Mouse (Mus musculus): Measurements from ENCODE around the gene Stom. TPM values are rescaled to one million over a fixed set of nuclear protein-coding genes. Genes with fewer than 3 reads are reported as not detected.

The Stom gene
- 1 to 10 TPM; 8.6 to 8.7 TPM for total RNA-seq (2021)

DNA sequence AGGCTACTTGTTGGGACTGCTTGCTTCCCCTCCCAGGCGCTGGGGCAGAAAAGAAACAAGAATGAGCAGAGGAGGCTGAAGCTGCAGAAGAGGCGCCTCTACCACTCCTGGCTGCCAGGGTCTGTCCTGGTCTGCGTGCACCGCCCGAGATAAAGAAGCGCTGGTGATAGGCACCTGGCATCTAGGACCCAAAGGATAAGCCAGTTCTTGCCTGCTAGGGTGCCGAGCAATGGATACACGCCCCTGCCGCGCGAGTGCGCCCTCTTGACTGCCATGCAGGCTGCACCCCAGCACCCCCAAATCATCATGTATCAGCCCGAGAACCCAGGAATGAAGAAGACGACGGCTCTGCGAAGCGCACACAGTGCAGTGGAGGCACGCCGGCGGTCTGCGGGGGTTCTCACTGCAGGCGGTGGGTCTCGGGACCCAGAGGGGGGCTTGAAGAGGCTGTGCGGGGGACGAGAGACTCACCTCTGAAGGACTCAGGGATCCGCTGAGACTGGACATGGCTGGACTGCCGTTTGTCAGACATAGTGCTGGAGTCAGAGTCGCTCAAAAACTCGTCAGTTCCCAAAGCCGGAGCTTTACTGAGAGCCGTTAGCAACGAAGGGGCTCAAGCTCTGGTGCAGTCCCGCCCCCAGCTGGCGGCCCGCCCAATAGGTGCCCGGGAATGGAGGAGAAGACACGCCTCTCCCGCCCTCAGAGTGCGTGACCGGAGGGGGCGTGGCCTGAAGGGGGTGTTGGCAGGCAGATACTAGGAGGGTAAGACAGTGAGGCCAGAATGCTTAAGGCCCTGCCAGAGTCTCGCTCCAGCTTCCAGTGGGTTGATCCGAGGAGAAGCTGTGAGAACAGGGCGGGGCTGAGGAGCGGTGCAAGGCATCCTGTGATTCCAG is at the start of gene Stom:
Gene Stom, minus strand, starts transcription at position 589 of the 893 bp plus-strand sequence.
- DNase-seq, result peak; percentile 96

DNA sequence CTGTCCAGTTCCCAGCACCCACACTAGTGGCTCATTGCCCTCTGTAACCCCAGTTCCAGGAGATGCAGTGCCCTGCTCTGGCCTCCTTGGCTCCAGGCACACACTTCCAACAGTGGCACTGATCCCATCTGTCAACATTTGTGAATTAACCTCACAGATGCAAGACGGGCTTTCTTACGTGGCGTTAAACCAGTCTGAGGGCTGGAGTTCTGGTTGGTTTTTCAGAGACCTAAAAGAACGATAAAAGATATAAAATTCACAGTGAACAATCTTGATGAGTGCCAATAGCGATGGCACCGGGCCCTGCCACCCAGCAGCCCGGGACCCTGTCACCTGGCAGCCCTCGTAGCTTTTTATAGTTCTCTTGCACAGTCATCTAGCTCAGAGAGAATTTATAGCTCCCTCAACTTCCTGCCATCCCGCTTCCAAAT is 48.7 kb upstream of the Stom start:
- DNase-seq, result no peak

DNA sequence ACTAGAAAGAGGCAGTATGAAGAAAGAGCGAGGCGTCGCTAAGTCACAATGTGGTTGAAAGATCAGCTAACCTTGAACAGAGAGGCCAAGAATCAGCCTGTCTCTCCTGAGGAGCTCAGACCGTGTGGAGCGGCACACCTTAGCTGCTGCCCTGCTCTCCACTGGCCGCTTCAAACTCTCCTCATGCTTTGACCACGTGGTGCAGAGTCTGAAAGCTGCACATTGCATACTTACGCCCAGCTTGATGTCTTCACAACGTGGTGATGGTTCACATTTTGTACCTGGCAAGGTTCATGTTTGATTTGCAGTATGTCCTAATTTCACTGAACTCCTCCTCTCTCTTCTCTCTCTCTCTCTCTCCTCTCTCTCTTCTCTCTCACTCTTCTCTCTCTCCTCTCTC is 42.5 kb upstream of the Stom start:
- DNase-seq, result no peak

DNA sequence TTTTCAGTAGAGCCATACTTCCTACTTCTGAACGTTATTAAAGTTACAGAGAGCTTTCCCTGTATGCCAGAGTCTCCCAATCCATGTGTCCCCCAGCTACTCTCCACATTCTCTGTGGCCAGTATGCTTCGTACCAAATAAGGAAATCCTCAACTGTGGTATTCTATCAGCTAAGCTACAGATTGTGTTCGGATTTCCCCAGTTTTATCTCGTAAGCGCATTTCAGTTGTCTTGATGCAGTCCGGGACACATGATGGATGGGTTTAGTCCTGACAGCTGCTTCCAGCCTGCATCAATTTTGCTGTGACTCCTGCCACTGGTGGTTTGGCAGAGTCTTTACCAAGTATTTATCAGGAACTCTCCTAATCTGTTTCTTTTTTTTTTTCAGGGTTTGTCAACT is 40.8 kb upstream of the Stom start:
- no peak for DNase-seq

DNA sequence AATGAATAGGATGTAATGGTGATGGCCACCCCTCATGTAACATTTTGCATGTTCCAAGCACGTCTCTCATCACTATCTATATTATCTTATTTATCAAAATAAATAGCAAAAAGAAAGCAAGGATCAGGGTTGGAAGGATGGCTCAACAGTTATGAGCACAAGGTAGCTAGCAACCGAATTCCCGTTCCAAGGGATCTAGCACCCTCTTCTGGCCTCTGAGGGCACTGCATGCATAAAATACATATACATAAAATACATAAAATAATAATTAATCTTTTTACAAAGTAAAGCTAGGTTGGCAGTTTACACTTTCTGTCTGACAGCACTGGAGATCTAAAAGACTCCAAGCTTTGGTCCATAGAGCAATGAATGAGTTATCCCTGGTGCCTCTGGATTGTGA is 36.2 kb upstream of the Stom start:
- no peak for DNase-seq

DNA sequence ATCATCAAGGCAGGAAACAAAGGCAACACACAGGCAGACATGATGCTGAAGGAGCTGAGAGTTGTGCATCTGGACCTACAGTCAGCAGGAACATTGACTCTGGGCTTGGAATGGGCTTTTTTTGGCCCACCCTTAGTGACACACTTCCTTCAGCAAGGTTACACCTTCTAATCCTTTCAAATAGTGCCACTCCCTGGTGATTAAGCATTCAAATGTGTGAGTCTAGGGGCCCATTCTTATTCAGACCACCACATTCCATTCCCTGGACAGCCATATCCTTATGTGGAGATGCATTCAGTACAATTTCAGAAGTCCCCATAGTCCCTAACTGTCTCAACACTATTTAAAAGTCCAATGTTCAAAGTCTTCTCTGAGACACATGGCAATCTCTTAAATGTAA is 33.9 kb upstream of the Stom start:
- no peak for DNase-seq

DNA sequence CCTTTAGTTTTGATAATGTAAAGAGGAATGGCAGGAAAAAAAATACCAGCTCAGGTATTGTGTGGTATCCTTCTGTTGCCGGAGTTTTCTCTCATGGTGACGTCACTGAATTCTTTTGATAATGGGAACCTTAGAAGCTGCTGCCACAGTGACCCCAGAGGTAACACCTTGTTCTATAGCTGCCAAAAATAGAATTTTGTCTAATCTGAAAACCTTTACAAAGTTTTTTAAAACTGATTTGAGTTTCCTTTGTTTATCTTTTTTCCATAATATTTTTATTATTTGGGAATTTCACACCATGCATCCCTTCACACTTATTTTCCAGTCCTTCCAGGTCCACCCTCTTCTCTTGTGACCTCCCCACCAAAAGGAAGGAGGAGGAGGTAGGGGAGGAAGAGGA is 30.9 kb upstream of the Stom start, which contains the start of gene 4930568D16Rik:
Gene 4930568D16Rik, minus strand, starts transcription at position 101 of the 400 bp plus-strand sequence.
- DNase-seq, result no peak

DNA sequence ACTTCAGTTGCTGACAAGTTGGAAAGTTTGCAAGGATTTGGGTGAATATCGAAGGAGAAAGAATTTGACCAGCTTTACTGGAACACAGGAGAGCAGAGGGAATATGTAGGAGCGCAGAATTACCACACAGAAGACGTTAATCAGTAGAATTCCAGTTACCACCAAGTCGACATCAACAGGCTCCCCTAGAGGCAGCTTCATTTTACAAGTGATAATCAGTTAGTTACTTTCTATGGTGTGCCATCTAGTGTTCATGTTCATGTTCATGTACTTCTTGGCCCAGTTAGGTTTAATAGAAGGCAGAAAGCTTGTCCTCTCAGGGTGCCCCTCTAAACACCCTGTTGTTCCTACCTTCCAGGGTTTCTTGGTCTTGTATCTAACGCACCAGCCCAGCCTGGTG is 12.4 kb upstream of the Stom start:
- DNase-seq, result no peak

DNA sequence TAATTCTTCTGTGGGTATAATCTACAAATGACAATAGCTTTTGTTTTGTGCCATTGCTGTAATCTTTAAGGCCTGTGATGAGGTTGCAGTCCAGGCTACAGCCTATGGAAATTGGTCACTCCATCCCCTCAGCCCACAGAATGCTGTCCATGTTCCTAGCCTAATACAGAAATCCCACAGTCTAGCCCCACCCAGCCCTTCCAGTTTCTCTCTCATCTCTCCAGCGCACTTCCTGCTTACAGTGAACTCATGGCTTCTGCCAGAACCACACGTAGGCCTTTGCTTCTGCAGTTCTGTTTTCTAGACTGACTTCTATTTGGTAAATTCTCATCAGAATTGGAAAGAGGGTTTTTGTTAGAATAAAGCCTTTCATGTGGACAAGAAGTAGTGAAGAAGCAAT is 9.2 kb upstream of the Stom start:
- DNase-seq, result no peak

DNA sequence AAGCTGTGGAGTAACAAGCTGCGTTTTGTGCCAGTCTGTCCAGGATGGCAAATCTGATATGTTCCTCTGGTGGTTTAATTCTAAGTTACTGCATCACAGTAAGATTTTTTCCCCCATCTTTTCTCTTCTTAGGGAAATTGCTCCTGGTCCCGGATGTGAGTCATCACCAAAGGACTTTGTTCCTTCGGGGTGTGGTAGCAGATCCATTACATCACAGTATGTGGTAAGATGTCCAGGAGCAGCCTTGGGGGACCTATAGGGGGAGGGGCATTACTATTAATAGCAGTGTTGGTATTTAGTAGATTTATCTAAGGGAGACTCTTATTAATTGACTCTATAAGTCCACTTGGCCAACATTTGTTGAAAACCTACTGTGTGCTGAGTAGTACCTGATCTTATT is 5.8 kb upstream of the Stom start:
- DNase-seq, result no peak

DNA sequence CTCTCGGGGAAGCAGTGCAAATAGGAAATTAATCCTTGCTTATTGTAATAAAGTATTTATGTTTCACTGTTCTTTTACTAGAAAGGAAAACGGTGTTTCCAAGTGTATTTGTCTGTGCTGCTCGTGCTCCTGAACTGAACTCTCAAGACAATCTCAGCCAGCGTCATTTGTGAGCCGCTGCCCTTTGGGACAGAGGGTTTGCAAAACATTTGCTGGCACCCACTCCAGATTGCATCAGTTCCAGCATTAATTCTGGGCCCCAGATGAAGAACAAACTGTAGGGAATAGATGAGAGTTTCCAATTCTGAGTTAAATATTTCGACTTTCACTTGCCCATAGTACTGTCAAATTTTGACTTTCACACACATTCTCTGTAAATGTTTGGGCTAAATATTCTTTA is 1.9 kb upstream of the Stom start:
- no peak for DNase-seq

DNA sequence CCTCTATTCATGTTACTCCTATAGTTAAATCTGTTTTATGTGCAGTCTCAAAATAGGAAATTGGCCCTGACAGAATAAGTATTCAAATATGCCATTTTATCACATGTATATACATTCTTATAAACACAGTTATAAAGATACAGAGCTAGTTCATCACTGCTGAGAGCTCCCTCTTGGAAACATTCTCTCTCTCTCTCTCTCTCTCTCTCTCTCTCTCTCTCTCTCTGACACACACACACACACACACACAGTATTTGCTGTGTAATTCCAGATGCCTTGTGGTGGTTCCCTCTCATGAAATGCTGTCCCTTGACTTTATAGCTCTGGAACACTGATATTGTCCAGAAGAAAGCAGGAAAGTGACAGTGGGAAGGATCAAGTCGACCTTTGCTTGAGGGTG is 1.3 kb upstream of the Stom start:
- DNase-seq, result no peak

DNA sequence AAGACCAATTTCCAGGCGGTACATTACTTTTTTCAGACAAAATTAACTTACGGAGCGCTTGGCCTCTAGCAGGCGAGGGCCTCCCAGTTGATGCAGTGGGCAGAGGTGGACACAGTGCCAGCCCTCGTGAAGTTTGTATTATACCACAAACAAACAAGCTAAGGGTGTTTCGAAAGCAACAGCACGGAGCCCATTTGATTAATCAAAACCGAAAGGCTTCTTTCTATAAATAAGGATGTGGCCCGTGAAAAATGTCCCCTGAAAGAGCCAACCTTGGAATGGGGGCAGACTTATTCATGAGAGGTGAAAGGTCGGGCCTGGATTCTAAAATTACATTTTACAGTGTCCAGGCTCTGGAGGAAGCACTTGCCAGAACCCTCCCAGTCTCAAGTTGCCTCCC is 643 bp upstream of the Stom start:
- no peak for DNase-seq

DNA sequence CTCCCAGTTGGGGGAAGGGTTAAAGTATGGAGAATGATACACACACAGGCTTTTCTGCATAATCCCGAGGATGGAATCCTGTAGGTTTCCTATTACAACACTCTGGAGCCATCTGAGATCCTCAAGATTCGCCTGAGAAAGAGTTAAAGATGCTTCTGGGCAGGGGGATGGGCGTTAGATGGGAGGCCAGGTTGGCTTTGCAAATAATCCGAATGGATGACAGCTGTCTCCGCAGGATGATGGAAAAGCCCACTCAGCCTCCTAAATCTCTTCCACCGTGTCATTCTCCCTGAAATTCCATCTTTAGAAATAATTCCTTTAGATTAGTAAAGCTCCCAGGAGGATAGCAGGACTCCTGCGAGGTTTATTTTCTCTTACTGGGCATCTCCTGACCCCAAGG is 1.2 kb downstream of the Stom start:
- no peak for DNase-seq

DNA sequence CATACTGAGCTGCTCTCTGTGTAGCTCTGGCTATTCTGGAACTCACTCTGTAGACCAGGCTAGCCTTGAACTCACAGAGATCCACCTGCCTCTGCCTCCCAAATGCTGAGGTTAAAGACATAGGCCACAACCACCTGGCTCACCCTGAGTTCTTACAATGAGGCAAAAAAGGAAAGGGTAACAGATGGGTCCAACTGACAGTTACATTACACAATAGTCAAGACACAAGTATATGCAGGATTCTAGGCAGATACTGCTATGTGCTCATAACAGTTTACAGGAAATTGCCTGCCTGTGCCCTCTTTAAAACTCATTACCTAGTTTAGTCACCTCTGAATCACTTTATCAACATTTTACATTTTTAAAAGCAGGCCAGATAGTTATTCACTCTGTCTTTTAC is 3.1 kb downstream of the Stom start:
- no peak for DNase-seq

DNA sequence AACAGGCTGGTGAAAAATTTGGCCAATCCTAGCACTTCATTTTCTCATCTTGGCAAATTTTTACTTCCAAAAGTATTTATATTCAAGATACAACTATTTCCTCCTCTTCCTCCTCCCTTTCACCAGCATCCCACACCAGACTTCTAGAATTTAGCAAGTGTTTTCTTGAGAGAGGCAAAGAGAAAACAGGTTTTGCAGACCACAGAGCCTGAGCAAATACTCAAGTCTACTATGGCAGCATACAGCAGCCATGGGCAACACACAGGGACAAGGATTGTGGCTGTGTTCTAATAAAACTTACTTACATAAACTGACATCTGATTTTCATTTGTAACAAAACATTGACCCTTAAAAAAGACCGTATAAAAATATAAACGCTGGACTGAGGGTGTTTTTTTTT is 5.6 kb downstream of the Stom start:
- DNase-seq, result no peak

DNA sequence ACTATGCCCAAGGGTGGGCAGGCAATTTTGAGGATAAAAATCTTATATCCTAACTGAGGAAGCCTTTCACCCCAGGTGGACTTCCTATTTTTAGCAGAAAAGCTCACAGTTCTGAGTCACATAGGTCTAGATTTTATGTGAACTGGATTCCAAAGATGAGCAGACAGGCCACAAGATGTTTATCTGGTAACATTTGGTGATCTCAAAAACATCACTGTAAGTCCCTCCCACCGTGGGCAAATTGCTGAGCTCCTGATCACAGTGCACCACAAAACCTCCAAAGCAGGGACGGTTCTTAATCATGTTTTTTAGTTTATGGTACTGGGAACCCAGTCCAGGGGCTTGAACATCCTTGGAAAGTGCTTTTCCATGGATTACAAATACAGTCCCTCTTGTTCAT is 7.7 kb downstream of the Stom start:
- no peak for DNase-seq

DNA sequence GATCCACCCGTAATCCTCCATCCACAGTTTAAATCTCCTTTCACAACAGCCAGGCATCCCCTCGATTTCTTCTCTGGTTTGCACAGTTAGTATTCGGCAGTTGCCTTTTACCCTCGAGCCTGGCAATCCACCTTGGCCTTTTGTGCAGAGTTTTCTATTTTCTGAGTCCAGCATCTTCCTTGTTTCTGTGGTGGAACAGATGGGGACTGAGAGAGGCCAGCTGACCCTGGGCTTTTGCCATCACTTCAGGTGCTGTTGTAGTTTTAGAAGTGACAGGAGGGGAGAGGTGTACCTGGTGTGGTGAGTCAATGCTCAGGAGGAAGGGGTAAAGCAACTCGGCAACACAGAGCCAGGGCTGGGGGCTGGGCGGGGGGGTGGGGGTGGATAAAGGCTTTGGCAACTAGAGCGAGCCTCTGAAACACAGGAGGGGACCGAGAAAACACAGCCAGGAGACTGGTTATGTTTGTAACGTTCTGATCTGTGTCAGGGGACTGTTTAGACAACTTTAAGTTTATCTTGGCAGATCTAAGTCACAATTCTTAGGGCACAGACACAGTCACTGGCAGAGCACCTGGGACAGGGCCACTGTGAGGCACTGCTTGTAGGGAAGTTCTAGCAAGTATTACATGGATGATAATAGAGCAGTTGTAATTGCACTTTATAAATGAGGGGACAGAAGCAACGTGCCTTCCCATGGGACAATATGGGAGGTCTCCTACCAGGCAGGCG is 8.5 kb downstream of the Stom start:
- DNase-seq, result no peak

DNA sequence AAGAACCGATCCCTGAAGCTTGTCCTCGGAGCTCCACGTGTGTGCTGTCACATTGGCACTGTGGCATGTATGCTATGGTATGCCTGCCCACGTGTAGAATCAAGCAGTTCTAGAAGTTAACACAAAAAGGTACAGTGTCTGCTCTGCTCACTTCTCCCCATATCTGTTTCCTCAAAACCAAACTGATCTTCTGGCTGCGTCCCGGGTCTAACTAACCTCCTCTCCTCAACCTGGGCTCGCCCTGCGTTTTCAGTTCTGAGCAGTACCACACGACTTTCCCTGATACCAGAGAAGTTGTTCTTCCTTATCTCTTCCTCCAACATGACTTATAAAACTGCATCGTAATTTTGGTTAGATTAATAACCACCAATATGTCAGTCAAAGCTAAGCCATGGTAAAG is 9.2 kb downstream of the Stom start:
- DNase-seq, result no peak

DNA sequence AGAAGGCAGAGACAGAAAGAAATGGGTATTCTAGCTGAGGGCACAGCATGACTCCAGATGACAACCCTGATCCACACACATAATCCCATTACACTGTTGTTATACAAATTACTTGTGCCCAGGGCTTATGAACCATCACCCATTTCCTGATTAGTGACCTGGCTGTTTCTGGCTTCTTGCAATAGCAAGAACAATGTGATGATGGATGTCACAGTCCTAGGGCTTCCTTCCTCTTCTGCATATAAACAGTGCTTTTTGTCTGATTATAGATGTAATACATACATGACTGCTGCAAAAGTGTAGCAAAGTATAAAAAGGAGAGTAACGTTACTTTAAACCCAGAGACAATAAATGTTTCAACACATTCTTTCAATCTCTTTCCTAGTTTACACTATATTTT is 9.8 kb downstream of the Stom start:
- DNase-seq, result no peak

DNA sequence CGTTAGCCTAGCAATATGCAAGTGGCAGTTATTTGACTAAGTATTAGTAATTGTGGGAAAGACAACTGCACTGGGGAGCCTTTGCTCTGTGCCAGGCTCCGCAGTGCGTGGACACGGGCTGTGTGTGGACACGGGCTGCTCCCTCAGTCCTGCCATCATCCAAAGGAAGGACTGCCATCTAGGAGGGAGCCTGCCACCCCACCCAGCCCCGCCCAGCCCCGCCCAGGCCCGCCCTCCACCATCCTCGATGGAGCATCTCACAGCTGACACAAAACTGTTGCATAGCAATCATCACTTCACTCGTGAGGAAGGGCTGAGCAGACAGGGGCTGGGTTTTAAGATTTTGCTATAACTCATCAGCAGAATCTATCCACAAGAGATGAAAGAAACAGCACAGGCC is 10.8 kb downstream of the Stom start:
- DNase-seq, result no peak

DNA sequence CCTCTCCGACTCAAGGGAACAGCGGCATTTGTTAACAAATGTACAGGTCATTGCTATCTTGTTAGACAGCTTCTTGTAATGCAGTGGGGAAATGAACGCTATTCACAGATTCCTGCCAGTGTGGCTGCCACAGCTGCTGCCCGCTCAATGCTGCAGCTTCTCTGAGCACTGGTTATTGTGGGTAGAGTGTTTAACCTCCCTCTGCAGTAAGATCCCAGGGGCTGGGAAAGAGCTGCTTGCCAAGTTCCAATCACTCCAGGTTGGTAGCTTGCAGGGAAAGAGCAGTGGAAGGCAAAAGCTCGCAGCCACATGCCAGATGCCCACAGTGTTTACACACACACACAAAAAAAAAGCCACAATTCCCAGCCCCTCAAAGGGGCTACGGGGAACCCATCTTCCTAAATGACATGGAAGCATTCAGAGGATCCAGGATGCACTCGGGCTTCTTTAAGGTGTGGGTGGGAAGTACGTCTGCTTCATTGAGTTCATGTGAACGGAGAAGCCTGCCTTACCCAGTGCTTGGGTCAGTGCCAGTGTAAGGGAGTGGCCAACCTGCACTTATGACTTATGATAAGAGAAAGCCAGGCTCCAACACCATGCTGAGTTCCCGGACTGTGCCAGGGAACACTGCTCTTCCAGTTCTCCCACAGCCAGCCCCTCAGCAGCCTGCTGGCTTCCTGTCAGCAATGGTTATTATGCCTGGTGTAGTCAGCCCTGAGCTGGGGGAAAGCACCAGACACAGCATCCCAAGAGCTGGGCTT is 14.2 kb downstream of the Stom start:
- peak in 1 of 2 experiments; percentile 6 for DNase-seq

DNA sequence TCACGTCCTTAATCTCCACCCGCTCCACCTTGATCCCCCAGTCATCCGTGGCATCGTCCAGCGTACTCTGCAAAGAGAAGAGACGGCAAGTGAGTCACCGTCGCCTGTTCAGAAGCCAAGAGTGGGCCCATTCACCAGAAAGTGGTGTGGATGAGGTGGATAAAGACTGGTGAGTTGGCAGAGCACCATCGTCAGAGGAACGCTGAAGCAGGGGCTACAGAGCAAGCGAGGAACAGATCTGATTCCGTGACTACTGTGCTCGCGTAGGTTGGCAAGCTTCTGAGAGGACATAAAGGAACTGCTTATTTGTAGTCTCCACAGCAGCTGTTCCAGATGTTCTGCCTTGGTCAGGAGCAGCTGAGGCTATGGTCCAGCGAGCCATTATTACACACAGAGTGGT is 16.4 kb downstream of the Stom start:
- no peak for DNase-seq
